Mouse (Mus musculus): ENCODE measurements at regions not wholly inside any gene's neighbourhood (a gene's known extent, or its start where the extent isn't known, plus 50 kb on each side); places are given as distances from the start of the nearest gene placed in this dataset.

- H3K4me1 ChIP-seq, result peaks cover 3% of the 10 kb centered on the region; the same call in 1 of the 2 replicates
- no peak overlapping the region for H3K4me3 ChIP-seq (replicated peaks)
- ATAC-seq (ENCODE audit: insufficient read depth, low FRiP score, low read depth), result peak; percentile 76
- no peaks in the 10 kb centered on the region for H3K9me3 ChIP-seq
- no peak overlapping the region for H3K9ac ChIP-seq
- no peaks in the 10 kb centered on the region for H3K36me3 ChIP-seq
- WGBS, result 56% methylated on average over 9 of the region's 9 CpGs
- H3K27me3 ChIP-seq (replicated peaks), result no peaks in the 10 kb centered on the region
- no peak overlapping the region for H3K4me2 ChIP-seq
- no peak overlapping the region for H3K27ac ChIP-seq
These were observed 55.7 kb downstream of the Id4 start for GRCm38 (mm10) chr13:48316747-48317146.

- Histone ChIP-seq H3K27me3 (replicated peaks) (no peaks in the 10 kb centered on the region), H3K9me3 (no peaks in the 10 kb centered on the region), H3K9ac (no peak overlapping the region), H3K36me3 (no peaks in the 10 kb centered on the region), H3K4me1 (peaks cover 3% of the 10 kb centered on the region; the same call in 1 of the 2 replicates), H3K4me3 (replicated peaks) (no peak overlapping the region), H3K4me2 (no peak overlapping the region), H3K27ac (no peak overlapping the region; the same call in 1 of the 2 replicates)
- ATAC-seq (ENCODE audit: insufficient read depth, low FRiP score, low read depth), result no peak
- WGBS, result 52% methylated on average over 7 of the region's 7 CpGs
These were observed 56.4 kb downstream of the Id4 start for GRCm38 (mm10) chr13:48317457-48317856.

GRCm38 (mm10) chr13:48319001-48319400 lies 58.0 kb downstream of the Id4 start:
- no peak overlapping the region for H3K27ac ChIP-seq
- no peaks in the 10 kb centered on the region for H3K27me3 ChIP-seq (replicated peaks)
- no peak overlapping the region for H3K4me3 ChIP-seq (replicated peaks)
- H3K4me2 ChIP-seq, result no peak overlapping the region
- H3K4me1 ChIP-seq, result peaks cover 3% of the 10 kb centered on the region; the same call in 1 of the 2 replicates
- no peaks in the 10 kb centered on the region for H3K36me3 ChIP-seq
- ATAC-seq (ENCODE audit: insufficient read depth, low FRiP score, low read depth), result no peak
- no peaks in the 10 kb centered on the region for H3K9me3 ChIP-seq
- WGBS, result 74% methylated on average over 7 of the region's 7 CpGs
- H3K9ac ChIP-seq, result no peak overlapping the region

GRCm38 (mm10) chr13:48324290-48324718 lies 63.3 kb downstream of the Id4 start:
- ATAC-seq (ENCODE audit: insufficient read depth, low FRiP score, low read depth), result no peak
- H3K9me3 ChIP-seq, result no peaks in the 10 kb centered on the region
- H3K27ac ChIP-seq, result no peak overlapping the region
- 27% methylated on average over 8 of the region's 8 CpGs for WGBS
- no peak overlapping the region for H3K4me2 ChIP-seq
- H3K27me3 ChIP-seq (replicated peaks), result no peaks in the 10 kb centered on the region
- no peaks in the 10 kb centered on the region for H3K36me3 ChIP-seq
- no peak overlapping the region for H3K9ac ChIP-seq
- no peaks in the 10 kb centered on the region for H3K4me1 ChIP-seq
- H3K4me3 ChIP-seq (replicated peaks), result no peak overlapping the region

GRCm38 (mm10) chr13:48330619-48331018 lies 69.6 kb downstream of the Id4 start:
- Histone ChIP-seq H3K4me1 (no peaks in the 10 kb centered on the region), H3K4me3 (replicated peaks) (no peak overlapping the region), H3K27me3 (replicated peaks) (no peaks in the 10 kb centered on the region), H3K9me3 (no peaks in the 10 kb centered on the region), H3K27ac (no peak overlapping the region), H3K4me2 (no peak overlapping the region), H3K9ac (no peak overlapping the region), H3K36me3 (no peaks in the 10 kb centered on the region)
- 65% methylated on average over 11 of the region's 11 CpGs for WGBS
- no peak for ATAC-seq (ENCODE audit: insufficient read depth, low FRiP score, low read depth)

- no peak overlapping the region for H3K4me3 ChIP-seq (replicated peaks)
- no peak overlapping the region for H3K9ac ChIP-seq
- H3K4me1 ChIP-seq, result no peaks in the 10 kb centered on the region
- ATAC-seq (ENCODE audit: insufficient read depth, low FRiP score, low read depth), result no peak
- H3K4me2 ChIP-seq, result no peak overlapping the region
- no peaks in the 10 kb centered on the region for H3K27me3 ChIP-seq (replicated peaks)
- H3K36me3 ChIP-seq, result no peaks in the 10 kb centered on the region
- 64% methylated on average over 13 of the region's 13 CpGs for whole genome bisulfite sequencing
- H3K9me3 ChIP-seq, result no peaks in the 10 kb centered on the region
- H3K27ac ChIP-seq, result no peak overlapping the region
These were observed 75.1 kb downstream of the Id4 start for GRCm38 (mm10) chr13:48336135-48336534.

- Histone ChIP-seq H3K27me3 (replicated peaks) (no peaks in the 10 kb centered on the region), H3K4me1 (no peaks in the 10 kb centered on the region), H3K4me2 (no peak overlapping the region), H3K27ac (no peak overlapping the region), H3K9ac (no peak overlapping the region), H3K4me3 (replicated peaks) (no peak overlapping the region), H3K9me3 (no peaks in the 10 kb centered on the region), H3K36me3 (no peaks in the 10 kb centered on the region)
- whole genome bisulfite sequencing, result 75% methylated on average over 11 of the region's 11 CpGs
- ATAC-seq (ENCODE audit: insufficient read depth, low FRiP score, low read depth), result no peak
These were observed 75.6 kb downstream of the Id4 start for GRCm38 (mm10) chr13:48336602-48337001.

GRCm38 (mm10) chr13:48338561-48338960 lies 77.5 kb downstream of the Id4 start:
- peak; percentile 68; the same call in 1 of the 2 replicates for ATAC-seq (ENCODE audit: insufficient read depth, low FRiP score, low read depth)
- H3K4me3 ChIP-seq (replicated peaks), result no peak overlapping the region
- H3K27ac ChIP-seq, result no peak overlapping the region
- no peak overlapping the region for H3K9ac ChIP-seq
- WGBS, result 39% methylated on average over 6 of the region's 6 CpGs
- no peaks in the 10 kb centered on the region for H3K36me3 ChIP-seq
- H3K4me2 ChIP-seq, result no peak overlapping the region
- no peaks in the 10 kb centered on the region for H3K4me1 ChIP-seq
- no peaks in the 10 kb centered on the region for H3K27me3 ChIP-seq (replicated peaks)
- no peaks in the 10 kb centered on the region for H3K9me3 ChIP-seq

GRCm38 (mm10) chr13:48350124-48350523 lies 89.1 kb downstream of the Id4 start:
- no peak overlapping the region for H3K4me3 ChIP-seq (replicated peaks)
- no peak overlapping the region for H3K27ac ChIP-seq
- no peak for ATAC-seq (ENCODE audit: insufficient read depth, low FRiP score, low read depth)
- H3K9ac ChIP-seq, result no peak overlapping the region
- H3K27me3 ChIP-seq (replicated peaks), result no peaks in the 10 kb centered on the region
- WGBS, result 90% methylated on average over 9 of the region's 9 CpGs
- no peaks in the 10 kb centered on the region for H3K4me1 ChIP-seq
- H3K36me3 ChIP-seq, result no peaks in the 10 kb centered on the region
- H3K9me3 ChIP-seq, result no peaks in the 10 kb centered on the region
- no peak overlapping the region for H3K4me2 ChIP-seq

- WGBS, result 56% methylated on average over 11 of the region's 11 CpGs
These were observed 89.9 kb downstream of the Id4 start for GRCm38 (mm10) chr13:48350955-48351354.

GRCm38 (mm10) chr13:48357118-48357517 lies 96.1 kb downstream of the Id4 start:
- no peak overlapping the region for H3K9ac ChIP-seq
- ATAC-seq (ENCODE audit: insufficient read depth, low FRiP score, low read depth), result no peak
- H3K4me1 ChIP-seq, result no peaks in the 10 kb centered on the region
- 80% methylated on average over 1 of the region's 1 CpGs for WGBS
- H3K27ac ChIP-seq, result no peak overlapping the region
- no peaks in the 10 kb centered on the region for H3K9me3 ChIP-seq
- H3K27me3 ChIP-seq (replicated peaks), result no peaks in the 10 kb centered on the region
- no peak overlapping the region for H3K4me3 ChIP-seq (replicated peaks)
- H3K36me3 ChIP-seq, result no peaks in the 10 kb centered on the region
- no peak overlapping the region for H3K4me2 ChIP-seq

More at GRCm38 (mm10) chr13:48350955-48351354, 89.9 kb downstream of the Id4 start:
- Histone ChIP-seq H3K4me1 (no peaks in the 10 kb centered on the region), H3K36me3 (no peaks in the 10 kb centered on the region), H3K27me3 (replicated peaks) (no peaks in the 10 kb centered on the region), H3K9ac (no peak overlapping the region), H3K9me3 (no peaks in the 10 kb centered on the region), H3K4me3 (replicated peaks) (no peak overlapping the region), H3K27ac (no peak overlapping the region), H3K4me2 (no peak overlapping the region)
- no peak for ATAC-seq (ENCODE audit: insufficient read depth, low FRiP score, low read depth)

GRCm38 (mm10) chr13:48357640-48358039 lies 96.6 kb downstream of the Id4 start:
- Histone ChIP-seq H3K27me3 (replicated peaks) (no peaks in the 10 kb centered on the region), H3K4me1 (no peaks in the 10 kb centered on the region), H3K4me2 (no peak overlapping the region), H3K9ac (no peak overlapping the region), H3K27ac (no peak overlapping the region), H3K9me3 (no peaks in the 10 kb centered on the region), H3K4me3 (replicated peaks) (no peak overlapping the region), H3K36me3 (no peaks in the 10 kb centered on the region)
- no peak for ATAC-seq (ENCODE audit: insufficient read depth, low FRiP score, low read depth)
- WGBS, result 93% methylated on average over 7 of the region's 7 CpGs

- no peak overlapping the region for H3K27ac ChIP-seq
- H3K4me2 ChIP-seq, result no peak overlapping the region
- ATAC-seq (ENCODE audit: insufficient read depth, low FRiP score, low read depth), result no peak
- H3K4me1 ChIP-seq, result no peaks in the 10 kb centered on the region
- no peaks in the 10 kb centered on the region for H3K36me3 ChIP-seq
- H3K27me3 ChIP-seq (replicated peaks), result no peaks in the 10 kb centered on the region
- H3K4me3 ChIP-seq (replicated peaks), result no peak overlapping the region
- no peaks in the 10 kb centered on the region for H3K9me3 ChIP-seq
- 67% methylated on average over 9 of the region's 9 CpGs for WGBS
- no peak overlapping the region for H3K9ac ChIP-seq
These were observed 110.0 kb downstream of the Id4 start for GRCm38 (mm10) chr13:48371060-48371459.
